Mouse (Mus musculus) liver, adult 2 months (tissue): Measurements from ENCODE around the gene Cnep1r1. TPM values are rescaled to one million over a fixed set of nuclear protein-coding genes. Genes with fewer than 3 reads are reported as not detected.
A peak's percentile ranks its signal among the peaks of the same experiment; 100 is the strongest.

ENCODE experiments used
- DNase-seq: peaks from one replicate; pipeline ENCODE4 v3.0.0-alpha.2; 2011; ENCODE audit warnings: low read depth, low spot score; ENCODE audit errors: extremely low read depth
- H3K27ac ChIP-seq: fragments of 200-500 bp; replicated peaks from 2 replicates; pipeline ENCODE4 v1.5.1; 2012; ENCODE audit warnings: low read depth, mild to moderate bottlenecking, control low read depth, inconsistent platforms, low read length; ENCODE audit not compliant: insufficient read depth
- H3K27me3 ChIP-seq: fragments of 200-500 bp; 2 replicates; pipeline ENCODE4 v1.6.1; 2012; ENCODE audit warnings: mild to moderate bottlenecking, moderate library complexity, low read length, inconsistent platforms; ENCODE audit not compliant: control insufficient read depth, insufficient read depth
- H3K36me3 ChIP-seq: fragments of 200-500 bp; 2 replicates; pipeline ENCODE4 v1.6.1; 2012; ENCODE audit warnings: low read length, inconsistent platforms; ENCODE audit not compliant: control insufficient read depth, insufficient read depth
- H3K4me1 ChIP-seq: fragments of 200-500 bp; 2 replicates; pipeline ENCODE4 v1.6.1; 2011; ENCODE audit warnings: low read length; ENCODE audit not compliant: control insufficient read depth, insufficient read depth
- H3K4me3 ChIP-seq: fragments of 200-500 bp; 2 replicates; pipeline ENCODE4 v1.5.1; 2011; ENCODE audit warnings: low read depth, mild to moderate bottlenecking, control low read depth, low read length, moderate library complexity; ENCODE audit not compliant: insufficient read depth
- H3K79me2 ChIP-seq: fragments of 200-500 bp; 2 replicates; pipeline ENCODE4 v1.6.1; 2012; ENCODE audit warnings: inconsistent platforms, mild to moderate bottlenecking, low read length, moderate library complexity; ENCODE audit not compliant: control insufficient read depth, insufficient read depth
- H3K9ac ChIP-seq: fragments of 200-500 bp; 2 replicates; pipeline ENCODE4 v1.6.1; 2012; ENCODE audit warnings: low read depth, mild to moderate bottlenecking, control low read depth, inconsistent platforms, low read length
- CTCF ChIP-seq: fragments of 200-500 bp; IDR thresholded peaks from 2 replicates; pipeline ENCODE4 v1.5.1; 2011; ENCODE audit warnings: low read depth, low read length, control low read depth
- POLR2A ChIP-seq: fragments of 200-500 bp; IDR thresholded peaks from 2 replicates; pipeline ENCODE4 v1.6.1; 2011; ENCODE audit warnings: low read length, control low read depth; ENCODE audit not compliant: insufficient read depth; ENCODE audit errors: extremely low read depth
- WGBS: fragments of 180-500 bp; shearing (Covaris S2); methylation state at CpG from one replicate; pipeline ENCODE4 v1.1.7; 2018; 5-methylcytosine and 5-hydroxymethylcytosine counted together
- polyA plus RNA-seq: library from polyadenylated mRNA; depleted of rRNA; stranded (reverse); fragments of >200 nt; gene quantifications from 2 replicates; pipeline ENCODE4 v1.2.3, GENCODE M21; 2012; rRNA removed
- total RNA-seq: library from RNA; depleted of rRNA; stranded (reverse); fragments of >200 nt; gene quantifications from 2 replicates; pipeline ENCODE4 v1.2.3, GENCODE M21; 2014; rRNA removed

The Cnep1r1 gene
- total RNA-seq (15.4 and 17.2 TPM in 2 replicates), polyA plus RNA-seq (9.1 and 9.4 TPM in 2 replicates)

DNA sequence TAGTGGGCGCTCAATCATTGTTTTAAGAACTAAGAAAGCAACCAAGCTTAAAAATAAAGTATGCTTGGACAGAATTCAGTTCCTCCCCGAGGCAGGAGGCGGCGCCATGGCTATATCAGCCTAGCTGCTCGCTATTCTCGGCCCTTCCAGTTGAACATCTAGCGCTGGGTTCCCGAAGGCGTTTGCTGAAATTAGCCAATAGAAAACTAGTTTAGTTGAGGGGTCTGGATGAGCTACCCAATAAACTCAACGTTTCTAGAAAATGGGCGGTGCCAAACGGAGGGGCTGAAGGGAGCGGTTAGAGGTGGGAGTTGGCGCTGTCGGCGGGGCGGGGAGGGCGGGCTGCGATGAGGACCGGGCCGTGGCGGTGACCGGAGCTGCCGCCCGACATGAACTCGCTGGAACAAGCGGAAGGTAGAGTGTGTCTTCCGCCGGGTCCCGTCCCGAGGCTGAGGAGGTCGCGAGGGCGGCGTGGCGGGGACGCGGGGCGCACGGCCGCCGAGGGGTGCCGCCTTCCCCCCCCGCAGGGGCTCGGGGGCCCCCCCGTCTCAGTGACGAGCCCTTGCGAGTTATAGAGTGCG lies at the start of gene Cnep1r1:
TSS of gene Cnep1r1 (plus strand) at position 314 of the 581 bp plus-strand sequence.
- no peaks in the 10 kb centered on the region for H3K36me3 ChIP-seq
- H3K27me3 ChIP-seq: no peaks in the 10 kb centered on the region
- peaks cover 2% of the 10 kb centered on the region for H3K4me1 ChIP-seq
- TF ChIP-seq CTCF (peak; percentile 83), POLR2A (peak; percentile 51; the same call in 1 of the 2 replicates)
- H3K4me3 ChIP-seq: peak within 1 kb of the TSS; percentile 96
- peak within 1 kb of the TSS; percentile 96 for H3K9ac ChIP-seq
- DNase-seq: peak; percentile 95
- H3K27ac ChIP-seq: peak within 1 kb of the TSS; percentile 80
- peaks cover 6% of the 10 kb centered on the region; the same call in 1 of the 2 replicates for H3K79me2 ChIP-seq
- under 1% methylated on average over 49 of the region's 49 CpGs for WGBS

DNA sequence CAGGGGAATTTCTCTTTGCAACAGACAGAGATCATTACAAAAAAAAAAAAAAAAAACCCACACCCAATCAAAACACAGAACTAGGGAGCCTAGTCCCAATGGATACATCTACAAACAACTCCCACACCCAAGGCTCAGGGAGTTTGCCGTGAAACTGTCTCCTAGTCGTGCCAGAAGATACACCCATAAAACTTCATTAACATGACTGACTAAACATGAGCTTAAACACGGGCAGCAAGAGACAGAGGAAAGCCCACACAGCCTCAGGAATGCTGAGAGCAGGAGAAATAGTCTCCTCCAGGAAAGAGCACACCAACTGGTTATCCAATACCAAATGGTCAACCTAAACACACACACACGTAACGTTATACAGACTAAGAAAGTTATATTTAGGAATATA lies 36.4 kb upstream of the Cnep1r1 start:
- DNase-seq: no peak
- TF ChIP-seq CTCF: no peak
- TF ChIP-seq POLR2A: no peak
- WGBS: 78% methylated on average over 5 of the region's 5 CpGs

DNA sequence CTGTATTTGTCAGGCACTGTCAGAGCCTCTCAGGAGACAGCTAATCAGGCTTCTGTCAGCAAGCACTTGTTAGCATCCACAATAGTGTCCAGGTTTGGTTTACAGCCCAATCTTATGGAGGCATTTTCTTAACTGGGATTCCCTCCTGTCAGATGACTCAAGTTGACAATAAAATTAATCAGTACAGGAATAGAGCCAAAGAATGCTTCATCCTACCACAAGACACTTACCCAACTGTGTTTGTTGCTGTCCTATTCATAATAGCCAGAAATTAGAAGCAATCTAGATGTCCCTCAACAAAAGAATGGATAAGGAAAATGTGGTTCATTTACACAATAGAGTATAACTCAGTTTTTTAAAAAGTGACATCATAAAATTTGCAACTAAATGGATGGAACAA lies 30.6 kb upstream of the Cnep1r1 start:
- no peaks in the 10 kb centered on the region for H3K4me1 ChIP-seq
- H3K27me3 ChIP-seq: no peaks in the 10 kb centered on the region
- H3K36me3 ChIP-seq: no peaks in the 10 kb centered on the region
- H3K4me3 ChIP-seq: no peak overlapping the region
- no peak overlapping the region for H3K9ac ChIP-seq
- no peak for DNase-seq
- TF ChIP-seq POLR2A: no peak
- no peak for TF ChIP-seq CTCF
- no peaks in the 10 kb centered on the region for H3K79me2 ChIP-seq
- no peak overlapping the region for H3K27ac ChIP-seq

More for the DNA sequence above, 36.4 kb upstream of the Cnep1r1 start:
- Histone ChIP-seq H3K9ac (no peak overlapping the region), H3K4me1 (no peaks in the 10 kb centered on the region), H3K36me3 (no peaks in the 10 kb centered on the region), H3K4me3 (no peak overlapping the region), H3K27ac (no peak overlapping the region), H3K27me3 (no peaks in the 10 kb centered on the region), H3K79me2 (no peaks in the 10 kb centered on the region)

GRCm38 (mm10) chr8:88091661-88092060 lies 26.9 kb upstream of the Cnep1r1 start:
- TF ChIP-seq POLR2A (no peak), CTCF (no peak)
- H3K36me3 ChIP-seq: no peaks in the 10 kb centered on the region
- no peaks in the 10 kb centered on the region for H3K79me2 ChIP-seq
- no peak for DNase-seq
- H3K4me1 ChIP-seq: no peaks in the 10 kb centered on the region
- H3K27me3 ChIP-seq: no peaks in the 10 kb centered on the region
- 74% methylated on average over 2 of the region's 2 CpGs for WGBS
- H3K27ac ChIP-seq: no peak overlapping the region
- H3K9ac ChIP-seq: no peak overlapping the region
- no peak overlapping the region for H3K4me3 ChIP-seq

DNA sequence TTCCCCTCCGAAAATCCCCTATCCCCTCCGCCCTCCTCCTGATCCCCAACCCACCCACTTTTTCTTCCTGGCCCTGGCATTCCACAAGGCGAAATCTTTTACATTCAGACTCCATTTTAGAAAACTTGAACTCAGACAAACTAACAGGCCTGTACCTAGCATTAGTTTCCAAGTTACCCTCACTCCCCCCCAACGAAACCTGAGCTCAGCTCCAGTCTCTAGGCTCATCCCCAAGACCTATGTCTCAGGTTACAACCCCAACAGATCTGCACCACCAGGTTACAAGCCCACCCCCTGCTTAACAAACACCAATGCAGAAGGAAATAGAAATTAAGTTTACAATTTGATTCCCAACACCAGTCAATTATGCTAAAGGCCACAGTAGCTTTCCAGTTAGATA lies 25.2 kb upstream of the Cnep1r1 start:
- Histone ChIP-seq H3K27ac (no peak overlapping the region), H3K36me3 (no peaks in the 10 kb centered on the region), H3K4me3 (no peak overlapping the region), H3K4me1 (no peaks in the 10 kb centered on the region), H3K9ac (no peak overlapping the region), H3K79me2 (no peaks in the 10 kb centered on the region), H3K27me3 (no peaks in the 10 kb centered on the region)
- WGBS: 85% methylated on average over 4 of the region's 4 CpGs
- DNase-seq: no peak
- TF ChIP-seq POLR2A (no peak), CTCF (no peak)

DNA sequence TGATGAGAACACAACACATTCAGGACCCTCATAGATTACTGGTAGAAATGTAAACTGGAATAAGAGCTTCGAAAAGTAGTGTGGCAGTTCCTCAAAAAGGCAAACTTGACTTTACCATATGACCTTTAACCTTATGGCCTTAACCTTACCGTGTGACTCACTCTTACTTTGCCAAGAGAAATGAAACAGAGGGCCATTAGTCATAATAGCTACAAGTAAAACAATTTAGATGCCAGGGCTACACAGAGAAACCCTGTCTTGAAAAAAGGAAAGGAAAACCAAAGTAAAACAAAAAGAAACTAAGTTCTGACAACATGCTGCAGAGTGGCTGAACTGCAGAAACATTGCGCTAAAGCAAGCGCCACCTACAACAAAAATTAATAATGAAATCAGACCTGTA lies 19.7 kb upstream of the Cnep1r1 start:
- Histone ChIP-seq H3K27me3 (no peaks in the 10 kb centered on the region), H3K79me2 (no peaks in the 10 kb centered on the region), H3K27ac (no peak overlapping the region), H3K9ac (no peak overlapping the region), H3K4me3 (no peak overlapping the region), H3K4me1 (no peaks in the 10 kb centered on the region), H3K36me3 (no peaks in the 10 kb centered on the region)
- 67% methylated on average over 4 of the region's 4 CpGs for WGBS
- peak; percentile 25 for DNase-seq
- no peak for TF ChIP-seq CTCF
- TF ChIP-seq POLR2A: no peak
